Mouse (Mus musculus): ENCODE results near the gene Cbx7. TPM values are rescaled to one million over a fixed set of nuclear protein-coding genes. Genes with fewer than 3 reads are reported as not detected.
"Not testable (repeated sequence)": the region's sequence is repeated elsewhere in the genome, so short reads cannot be mapped to it uniquely, and the experiment has no call there.

Cbx7 gene
- total RNA-seq, 2 experiments from 2014 or later = 11.9 to 20.6 TPM

DNA sequence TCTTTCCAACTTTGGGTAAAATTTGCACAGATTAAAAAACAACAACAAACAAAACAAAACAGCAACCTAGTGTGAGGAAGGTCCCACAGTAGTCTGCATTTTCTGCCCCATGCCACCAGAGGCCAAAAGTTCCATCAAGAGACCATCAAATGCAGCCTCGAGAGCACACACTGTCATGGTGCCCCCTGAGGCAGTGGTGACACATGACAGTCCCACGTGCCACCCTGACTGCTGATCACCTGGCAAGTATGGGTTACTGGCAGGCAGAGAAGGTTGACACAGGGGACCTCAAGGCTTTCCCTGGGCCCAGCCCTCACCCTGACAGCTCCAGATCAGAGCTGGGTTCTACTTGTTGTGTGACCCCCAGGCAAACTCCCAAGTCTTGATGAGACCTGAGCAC is 51.1 kb downstream of the Cbx7 start:
- no peak for DNase-seq

DNA sequence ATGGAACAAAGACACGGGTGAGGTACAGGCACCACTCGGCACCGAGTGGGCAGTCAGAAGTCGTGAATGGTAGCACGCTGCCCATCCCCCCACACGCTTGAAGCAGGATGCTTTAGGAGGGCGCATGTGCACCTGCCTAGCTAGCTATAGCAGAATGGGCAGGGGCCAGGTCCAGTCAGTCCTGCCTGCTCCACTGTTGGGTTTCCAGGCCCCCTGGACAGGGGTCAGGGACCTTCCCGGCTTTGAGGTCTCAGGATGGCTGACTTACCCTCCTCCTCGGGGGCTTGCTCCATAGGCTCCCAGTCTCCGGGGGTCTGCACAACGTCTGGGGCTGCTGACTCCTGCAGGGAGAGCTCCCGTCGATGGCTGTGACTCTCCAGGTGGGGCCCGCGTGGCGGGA is 52.4 kb downstream of the Cbx7 start:
- no peak for DNase-seq

- DNase-seq = no peak
Measured at GRCm38 (mm10) chr15:79917111-79917720, 53.7 kb downstream of the Cbx7 start.

- no peak for DNase-seq
Measured at GRCm38 (mm10) chr15:79916150-79916549, 54.8 kb downstream of the Cbx7 start.

DNA sequence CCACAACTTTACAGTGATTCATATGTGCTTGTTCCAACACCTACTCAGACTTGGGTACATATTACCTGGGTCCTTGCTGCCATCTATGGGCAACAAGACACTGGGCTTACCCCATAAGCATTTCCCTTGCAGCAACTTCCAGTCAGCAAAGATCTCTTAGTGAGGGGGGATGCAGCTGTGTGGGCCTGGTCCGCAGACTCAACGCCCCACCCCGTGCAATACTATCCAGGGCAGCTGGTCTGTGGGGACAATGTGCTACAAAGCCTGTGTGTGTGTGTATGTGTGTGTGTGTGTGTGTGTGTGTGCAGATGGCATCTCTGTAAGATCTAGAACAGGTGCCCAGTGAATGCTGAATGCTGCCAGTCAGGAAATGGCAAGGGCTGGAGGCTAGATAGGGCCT is 56.6 kb downstream of the Cbx7 start:
- DNase-seq = no peak

DNA sequence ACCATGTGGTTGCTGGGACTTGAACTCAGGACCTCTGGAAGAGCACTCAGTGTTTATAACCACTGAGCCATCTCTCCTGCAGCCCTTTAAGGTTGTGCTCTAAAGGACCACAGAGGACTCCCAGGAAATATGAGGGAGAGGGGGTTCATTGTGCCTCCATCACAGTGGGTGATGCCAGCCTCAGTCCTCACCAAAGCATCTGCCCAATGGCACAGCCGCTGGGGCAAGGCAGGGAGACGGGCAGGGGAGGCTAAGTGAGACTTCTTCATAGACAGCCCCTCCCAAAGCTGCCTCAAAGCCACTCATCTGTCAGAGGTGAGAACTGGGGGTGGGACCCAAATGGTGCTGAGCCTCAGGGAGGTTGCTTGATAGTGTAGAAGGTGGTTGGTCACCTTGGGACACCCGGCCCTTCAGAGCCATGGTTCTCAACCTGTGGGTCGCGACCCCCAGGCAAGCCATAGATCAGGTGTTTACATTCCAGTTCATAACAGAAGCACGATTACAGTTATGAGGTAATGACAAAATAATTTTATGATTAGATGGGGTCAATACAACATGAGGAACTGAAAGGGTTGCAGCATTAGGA is 57.1 kb downstream of the Cbx7 start:
- DNase-seq = no peak

- no peak for DNase-seq
Measured at GRCm38 (mm10) chr15:79911339-79911738, 59.6 kb downstream of the Cbx7 start.

GRCm38 (mm10) chr15:79910812-79911211 is 60.1 kb downstream of the Cbx7 start:
- DNase-seq = not testable (repeated sequence)

GRCm38 (mm10) chr15:79909006-79909405 is 61.9 kb downstream of the Cbx7 start:
- DNase-seq = not testable (repeated sequence)

DNA sequence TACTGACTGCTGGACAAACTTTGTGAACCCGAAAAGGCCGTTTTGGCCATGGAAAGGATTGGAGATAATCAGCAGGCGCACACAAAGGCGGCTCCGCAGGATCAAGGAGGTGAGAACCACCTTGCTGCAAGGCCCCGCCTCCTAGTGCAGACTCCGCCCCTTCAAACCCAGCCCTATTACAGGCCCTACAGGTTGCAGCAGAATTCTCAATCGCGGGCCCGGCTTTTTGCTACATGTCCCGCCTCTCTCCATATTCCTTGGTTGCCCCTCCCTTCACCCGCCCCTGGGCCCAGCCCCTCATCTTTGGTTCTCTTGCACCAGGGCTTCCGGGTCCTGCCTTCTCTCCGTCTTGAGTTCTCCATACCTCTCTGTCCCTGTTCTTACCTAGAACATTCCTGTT is 64.1 kb downstream of the Cbx7 start:
- no peak for DNase-seq

DNA sequence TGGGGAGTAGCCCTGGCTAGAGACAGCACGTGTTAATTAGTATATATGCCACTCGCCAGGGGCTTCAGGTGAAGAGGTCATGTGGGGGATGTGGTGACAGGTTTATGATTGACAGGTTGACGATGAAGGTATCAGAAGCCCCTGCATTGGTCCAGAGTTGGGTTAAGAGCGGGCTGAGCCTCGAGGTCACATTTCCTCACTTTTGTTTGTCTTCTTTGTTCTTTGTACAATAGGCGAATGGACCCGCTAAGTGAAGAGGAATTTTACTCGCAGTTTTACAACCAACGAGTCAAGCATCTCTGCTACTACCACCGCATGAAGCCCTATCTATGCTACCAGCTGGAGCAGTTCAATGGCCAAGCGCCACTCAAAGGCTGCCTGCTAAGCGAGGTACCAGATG is 65.7 kb downstream of the Cbx7 start:
- DNase-seq = no peak

GRCm38 (mm10) chr15:79904678-79905077 is 66.2 kb downstream of the Cbx7 start:
- not testable (repeated sequence) for DNase-seq

DNA sequence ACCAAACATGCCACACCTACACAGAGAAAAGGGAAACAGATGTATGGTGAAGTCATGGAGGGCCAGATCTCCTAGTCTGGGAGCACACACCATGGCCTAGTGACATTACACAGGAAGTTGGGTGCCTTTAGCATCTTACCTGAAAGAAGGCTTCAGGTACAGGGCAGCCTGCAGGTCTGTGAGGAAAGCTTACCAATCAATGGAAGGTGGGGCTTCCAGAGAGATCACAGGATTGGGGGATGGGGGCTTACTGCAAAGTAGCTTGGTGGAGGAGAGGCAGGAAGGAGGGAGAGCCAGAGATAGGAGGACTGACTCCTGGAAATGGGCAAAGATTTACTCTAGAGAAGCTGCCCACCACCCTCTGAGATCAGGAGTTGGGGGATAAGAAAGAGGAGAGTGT is 67.0 kb downstream of the Cbx7 start:
- DNase-seq = no peak

- DNase-seq = not testable (repeated sequence)
Measured at GRCm38 (mm10) chr15:79903081-79903480, 67.8 kb downstream of the Cbx7 start.

DNA sequence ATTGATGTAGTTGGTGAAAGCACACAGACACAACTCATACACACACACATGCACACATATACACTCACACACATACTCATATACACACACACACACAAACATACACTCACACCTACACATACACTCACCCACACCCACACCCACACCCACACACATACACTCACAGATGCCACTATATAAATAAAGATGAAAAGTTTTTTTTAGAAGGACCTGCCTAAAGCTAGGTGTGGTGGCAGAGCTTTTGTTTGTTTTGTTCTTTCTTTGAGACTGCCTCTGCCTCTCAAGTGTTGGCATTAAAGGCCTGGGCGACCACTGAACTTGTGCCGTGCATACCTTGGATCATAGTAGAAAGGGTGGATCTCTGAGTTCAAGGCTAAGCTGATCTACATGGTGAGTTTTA is 69.5 kb downstream of the Cbx7 start:
- DNase-seq = no peak

DNA sequence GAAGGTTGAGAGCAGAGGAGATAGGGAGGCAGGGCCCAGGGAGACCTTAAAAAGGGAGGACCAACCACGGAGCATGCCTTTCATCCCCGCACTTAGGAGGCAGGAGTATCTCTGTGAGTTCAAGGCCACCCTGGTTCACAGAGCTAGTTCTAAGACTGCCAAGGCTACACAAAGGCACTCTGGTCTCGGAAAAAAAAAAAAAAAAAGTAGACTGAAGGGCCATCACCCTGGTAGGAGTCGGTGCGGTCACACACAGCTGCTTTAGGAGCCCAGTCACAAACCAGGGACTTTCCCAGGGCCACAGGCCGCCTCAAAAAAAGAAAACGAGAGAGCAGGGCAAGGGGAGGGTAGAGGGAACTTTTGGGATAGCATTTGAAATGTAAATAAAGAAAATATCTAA is 70.2 kb downstream of the Cbx7 start:
- peak; percentile 28 to 31 for DNase-seq

GRCm38 (mm10) chr15:79899828-79900510 is 71.0 kb downstream of the Cbx7 start:
- DNase-seq = peak in 1 of 2 experiments; percentile 25

DNA sequence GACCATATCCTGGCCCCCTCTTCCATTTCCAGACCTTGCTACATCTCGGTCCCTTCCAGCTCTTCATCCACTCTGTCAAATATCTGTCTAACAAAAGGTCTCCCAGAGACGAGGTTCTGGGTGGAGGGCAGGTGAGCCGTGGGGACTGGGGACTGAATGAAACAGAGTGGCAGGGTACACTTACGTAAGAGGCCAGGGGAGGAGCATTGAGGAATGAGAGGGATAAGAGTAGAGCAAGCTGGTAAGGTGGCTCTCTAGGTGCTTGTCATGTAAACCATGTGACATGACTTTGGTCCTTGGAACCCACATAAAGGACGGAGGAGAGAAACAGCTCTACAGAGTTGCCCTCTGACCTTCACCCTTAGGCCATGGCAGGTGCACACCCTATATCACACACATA is 71.9 kb downstream of the Cbx7 start:
- no peak for DNase-seq

DNA sequence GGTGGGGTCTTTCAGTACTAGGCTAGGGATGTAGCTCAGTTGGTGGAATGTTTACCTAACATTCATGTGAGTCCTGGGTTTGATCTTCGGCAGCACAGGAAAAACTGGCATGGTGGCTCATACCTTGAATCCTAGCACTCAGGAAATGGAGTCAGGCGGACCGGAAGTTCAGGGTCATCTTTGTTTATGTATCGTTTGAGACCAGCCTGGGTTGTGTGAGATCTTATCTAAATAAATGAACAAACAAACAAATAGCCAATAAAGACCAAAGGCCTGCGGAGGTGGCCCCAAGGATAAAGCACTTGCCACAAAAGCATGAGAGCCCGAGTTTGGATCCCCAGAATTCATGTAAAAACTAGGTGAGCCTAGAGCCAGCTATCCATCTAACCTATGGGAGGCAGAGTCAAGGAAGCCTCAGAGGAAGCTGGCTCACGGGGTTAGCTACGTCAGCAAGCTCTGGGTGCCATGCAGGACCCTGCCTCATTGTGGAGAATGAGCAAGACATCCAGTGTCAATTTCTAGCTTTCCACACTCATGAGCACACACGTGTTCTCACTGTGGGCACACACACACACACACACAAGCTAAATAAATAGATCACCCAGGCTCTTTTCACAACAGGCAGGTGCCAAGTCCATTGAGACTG is 74.7 kb downstream of the Cbx7 start:
- no peak for DNase-seq

DNA sequence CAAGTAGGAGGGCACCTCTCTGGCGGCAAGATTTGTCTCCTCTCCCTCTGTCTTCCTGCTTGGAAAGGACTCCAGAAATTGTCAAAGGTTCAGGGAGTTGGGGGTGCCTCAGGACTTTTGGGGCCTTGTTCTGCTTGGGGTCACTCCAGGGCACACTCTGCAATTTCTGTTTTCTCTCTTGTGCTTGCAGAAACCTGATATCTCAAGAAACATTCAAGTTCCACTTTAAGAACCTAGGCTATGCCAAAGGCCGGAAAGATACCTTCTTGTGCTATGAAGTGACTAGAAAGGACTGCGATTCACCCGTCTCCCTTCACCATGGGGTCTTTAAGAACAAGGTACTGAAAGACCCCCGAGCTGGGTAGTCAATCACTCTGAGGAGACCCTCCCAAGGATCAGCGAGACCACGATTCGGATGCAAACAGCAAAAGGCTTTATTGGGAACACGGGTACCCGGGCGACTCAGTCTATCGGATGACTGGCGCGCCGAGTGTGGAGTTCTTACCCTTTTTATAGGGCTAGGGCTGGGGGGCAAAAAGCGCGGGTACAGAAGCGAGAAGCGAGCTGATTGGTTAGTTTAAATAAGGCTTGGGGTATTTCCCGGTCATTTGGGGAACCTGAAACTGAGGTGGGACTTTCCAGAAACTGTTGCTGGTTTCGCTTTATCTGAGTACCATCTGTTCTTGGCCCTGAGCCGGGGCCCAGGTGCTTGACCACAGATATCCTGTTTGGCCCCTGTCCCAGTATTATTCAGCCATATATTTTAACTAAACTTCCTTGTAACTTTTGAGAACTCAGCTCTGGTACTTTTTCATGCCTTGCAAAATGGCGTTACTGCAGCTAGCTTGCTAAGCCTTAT is 75.5 kb downstream of the Cbx7 start:
- DNase-seq = not testable (repeated sequence)

DNA sequence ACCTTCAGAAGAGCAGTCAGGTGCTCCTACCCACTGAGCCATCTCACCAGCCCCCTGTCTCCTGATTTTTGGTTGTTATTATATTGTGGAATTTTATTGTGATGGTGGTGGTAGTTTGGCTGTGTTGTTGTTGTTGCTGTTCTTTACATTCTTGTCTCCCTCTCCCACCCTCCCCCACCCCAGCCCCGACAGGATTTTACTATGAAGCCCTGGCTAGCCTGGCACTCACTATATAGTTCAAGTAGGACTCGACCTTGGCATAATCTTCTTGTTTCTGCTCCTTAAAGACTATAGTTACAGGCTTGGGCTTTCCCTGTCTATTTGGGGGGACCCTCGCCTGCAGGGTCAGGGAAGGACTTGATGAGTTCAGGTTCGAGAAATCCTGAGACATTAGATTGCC is 76.6 kb downstream of the Cbx7 start:
- DNase-seq = no peak

GRCm38 (mm10) chr15:79893824-79894123 is 77.1 kb downstream of the Cbx7 start:
- DNase-seq = no peak

Measured in adrenal gland, postnatal 36 days (tissue).